Mouse (Mus musculus): ENCODE data around the gene Atg16l2. TPM values are rescaled to one million over a fixed set of nuclear protein-coding genes. Genes with fewer than 3 reads are reported as not detected.

Gene Atg16l2
- total RNA-seq, 4 experiments from 2014 or later: 20.8 to 49.8 (median 33.4) TPM

- no peak for DNase-seq
Measured at GRCm38 (mm10) chr7:101213515-101214263, 88.4 kb downstream of the Atg16l2 start.

Other genes with a start within 250 kb of the Atg16l2 start
- 10 to 100 TPM; 20.9 to 53.3 (median 33.8) TPM for gene Fchsd2, start 209.4 kb downstream of the Atg16l2 start, total RNA-seq (2022)
- 100 to 1,000 TPM in 2 of 4 experiments, 10 to 100 TPM in 2; 39.3 to 195 (median 109) TPM for gene Stard10, start 14.8 kb upstream of the Atg16l2 start, total RNA-seq (2022)
- gene Arap1, start 45.8 kb upstream of the Atg16l2 start, total RNA-seq (2022): 10 to 100 TPM; 34.8 to 67.7 (median 49.6) TPM
- gene Gm45837, start 108.6 kb upstream of the Atg16l2 start, total RNA-seq (2022): 1 to 10 TPM in 2 of 4 experiments, not detected in 2; 4.4 to 8.6 TPM
- gene Pde2a, start 119.4 kb upstream of the Atg16l2 start, total RNA-seq (2022): 100 to 1,000 TPM; 219 to 291 (median 255) TPM

Measured in adrenal gland, adult 8-10 months (tissue).